Mouse (Mus musculus) spleen, postnatal 36 days (tissue): Measurements from ENCODE around the gene Pthlh.
A peak's percentile ranks its signal among the peaks of the same experiment; 100 is the strongest.

Experiments used
- DNase-seq, 2 experiments: peaks; one replicate each; pipeline ENCODE4 v3.0.0; 2022; ENCODE audit warnings: low spot score in 2 of 2, mixed read lengths in 1 of 2

The Pthlh gene

DNA sequence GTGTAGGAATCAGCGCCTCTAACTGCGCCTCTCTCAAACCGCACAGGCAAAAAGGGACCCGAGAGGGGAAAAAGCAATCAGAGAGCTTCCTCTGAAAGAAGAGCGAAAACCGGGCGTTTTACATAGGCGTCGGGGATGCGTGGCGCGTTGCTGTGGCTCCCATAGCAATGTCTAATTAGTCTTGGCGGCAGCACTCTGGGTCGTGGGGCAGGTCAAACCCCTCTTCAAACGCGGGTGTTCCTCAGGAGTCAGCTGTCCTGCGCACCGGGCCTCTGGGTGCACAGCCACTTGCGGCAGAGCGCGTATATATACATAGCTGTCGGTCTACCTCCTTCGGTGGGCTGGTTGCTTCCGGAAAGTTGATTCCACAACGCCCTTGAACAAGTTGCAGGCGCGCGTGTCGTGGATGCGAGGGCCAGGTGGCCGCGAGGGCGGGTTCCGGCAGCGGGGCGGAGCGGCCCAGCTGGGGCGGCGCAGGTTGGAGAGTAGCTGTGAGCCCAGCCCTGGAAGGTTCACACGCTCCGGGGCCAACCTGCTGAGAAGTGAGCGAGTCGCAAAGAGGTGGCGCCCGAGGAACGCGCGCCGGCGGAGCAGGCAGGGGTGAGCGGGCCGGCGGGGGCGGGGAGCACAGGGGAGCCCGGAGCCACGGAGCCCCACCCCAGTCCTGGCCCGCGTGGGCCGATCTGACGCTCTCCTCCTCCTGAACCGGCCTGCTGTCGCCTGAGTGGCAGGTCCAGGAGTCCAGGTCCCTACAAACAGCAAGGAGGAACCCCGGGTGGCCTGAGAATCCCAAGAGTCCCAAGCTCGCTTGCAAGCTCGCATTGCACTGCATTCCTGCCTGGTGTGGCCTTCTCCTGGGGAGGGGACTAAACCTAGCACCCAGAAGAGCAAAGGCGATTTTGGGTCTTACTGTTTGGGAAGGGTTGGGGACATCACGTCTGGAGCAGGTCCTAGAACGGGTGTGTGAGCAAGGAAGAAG is at the start of gene Pthlh:
TSS of gene Pthlh (minus strand) at position 597 of the 979 bp plus-strand sequence.
- DNase-seq = no peak

DNA sequence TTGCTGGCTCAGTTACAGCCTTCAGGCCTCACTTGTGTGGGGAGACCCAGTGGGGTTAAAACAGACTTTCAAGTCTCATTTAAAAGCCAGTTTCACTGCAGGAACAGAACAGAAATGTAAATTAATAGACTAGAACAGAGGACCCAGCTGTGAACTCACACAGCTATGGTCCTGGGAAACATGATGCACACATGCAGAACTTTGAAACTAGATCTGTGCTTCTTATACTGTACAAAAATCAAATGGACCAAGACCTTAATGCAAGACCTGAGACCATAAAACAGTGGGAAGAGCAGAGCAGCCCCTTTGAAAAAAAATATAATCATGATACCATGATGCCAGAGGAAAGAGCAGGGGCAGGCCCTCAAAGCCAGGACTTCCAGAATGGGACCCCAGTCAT is 49.3 kb upstream of the Pthlh start:
- DNase-seq = no peak

DNA sequence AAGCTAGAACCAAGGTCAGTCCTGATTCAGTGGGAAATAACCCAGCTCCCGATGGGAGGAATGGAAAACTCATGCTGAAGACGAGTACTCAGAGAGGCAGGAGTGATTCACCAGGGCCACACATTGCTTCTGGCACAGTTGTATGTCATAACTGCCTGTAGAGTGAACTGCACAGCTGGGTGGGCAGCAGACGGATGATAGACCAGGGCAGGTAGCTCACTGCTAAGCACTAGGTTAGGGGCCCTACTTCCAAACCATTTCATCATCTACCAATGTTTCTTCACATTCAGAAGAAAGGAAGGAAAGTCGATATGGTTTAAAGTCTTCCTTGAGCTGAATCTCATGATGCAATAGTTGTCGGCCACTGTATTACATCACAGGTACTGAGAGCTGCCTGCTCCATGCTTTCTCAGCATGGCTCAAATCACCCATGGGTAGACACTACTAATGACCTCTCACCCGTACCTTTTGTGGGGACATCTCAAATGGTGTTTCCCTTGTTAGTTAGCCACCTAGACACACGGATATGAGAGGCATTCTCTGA is 46.5 kb upstream of the Pthlh start:
- no peak for DNase-seq

DNA sequence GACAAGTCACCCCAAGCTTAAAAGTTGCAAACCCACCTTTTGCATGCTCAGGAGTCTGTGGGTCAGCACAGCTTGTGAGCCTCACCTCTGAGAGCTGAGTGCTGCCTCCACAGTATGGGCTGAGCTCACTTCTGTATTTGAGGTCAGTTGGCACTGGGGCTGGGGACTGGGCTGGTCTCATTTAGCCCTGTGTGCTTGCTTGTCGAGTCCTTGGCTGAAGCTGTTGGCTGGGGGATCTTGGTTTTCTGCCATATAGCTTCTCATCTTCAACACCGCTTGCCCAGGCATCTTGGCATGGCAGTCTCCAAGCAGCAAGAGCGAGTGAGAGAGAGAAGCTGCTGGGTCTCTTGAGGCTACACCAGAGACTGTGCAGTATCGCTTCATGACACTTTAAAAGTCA is 46.1 kb upstream of the Pthlh start:
- DNase-seq = no peak

DNA sequence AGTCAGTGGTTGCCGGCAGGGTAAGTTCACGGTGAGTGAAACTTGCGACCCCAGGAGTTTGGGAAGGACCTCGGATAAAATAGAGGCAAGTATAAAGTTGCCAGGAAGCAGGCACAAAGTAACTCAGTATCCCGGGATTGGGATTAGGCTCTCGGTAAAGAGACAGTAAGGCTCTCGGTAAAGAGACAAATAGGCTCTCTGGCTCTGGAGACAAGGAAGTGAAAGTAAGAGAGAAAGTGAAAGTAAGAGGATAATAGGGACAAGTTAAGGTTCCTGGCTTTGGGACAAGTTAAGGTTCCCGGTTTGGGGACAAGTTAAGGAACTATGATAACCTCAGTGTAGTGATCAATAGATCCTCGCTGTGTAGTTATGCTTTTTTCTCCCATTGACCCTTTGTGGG is 40.3 kb upstream of the Pthlh start:
- DNase-seq = peak; percentile 15 to 18

DNA sequence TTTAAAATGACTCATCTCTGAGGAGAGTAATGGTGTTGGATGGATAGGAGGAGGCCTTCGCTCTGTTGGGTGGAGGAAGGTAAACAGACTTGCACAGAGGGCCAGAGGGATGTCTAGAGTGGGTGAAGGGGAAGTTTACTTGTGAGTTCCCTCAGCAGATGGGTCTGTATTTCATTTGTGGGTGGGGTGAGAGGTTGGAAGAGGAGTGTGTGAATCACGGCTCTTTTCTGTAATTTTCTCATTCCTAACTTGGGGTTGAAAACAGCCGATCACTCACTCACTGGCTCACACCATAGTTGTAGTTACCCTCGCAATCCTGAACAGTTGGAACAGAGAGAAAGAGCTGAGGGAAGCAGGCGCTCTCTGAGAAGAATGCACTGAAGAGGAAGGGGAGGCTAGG is 35.6 kb upstream of the Pthlh start:
- DNase-seq = no peak

DNA sequence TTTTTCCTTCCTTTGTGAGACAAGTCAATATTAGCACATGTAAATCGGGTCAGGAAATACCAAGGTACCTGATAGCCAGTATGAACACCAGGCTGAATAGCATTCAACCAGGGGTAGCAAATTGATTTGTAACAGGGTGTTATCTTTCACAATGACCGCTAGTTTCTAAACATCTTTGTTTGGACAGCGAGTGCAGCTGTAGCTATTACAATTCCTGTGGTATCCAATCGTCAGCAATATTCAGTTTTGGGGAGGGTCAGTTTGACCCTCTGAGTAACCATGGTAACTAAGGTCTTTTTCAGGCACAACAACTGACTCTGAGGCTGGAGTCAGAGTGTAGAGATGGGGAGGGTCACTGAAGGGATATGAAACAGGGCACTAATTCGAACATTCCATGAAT is 15.3 kb upstream of the Pthlh start:
- DNase-seq = no peak

DNA sequence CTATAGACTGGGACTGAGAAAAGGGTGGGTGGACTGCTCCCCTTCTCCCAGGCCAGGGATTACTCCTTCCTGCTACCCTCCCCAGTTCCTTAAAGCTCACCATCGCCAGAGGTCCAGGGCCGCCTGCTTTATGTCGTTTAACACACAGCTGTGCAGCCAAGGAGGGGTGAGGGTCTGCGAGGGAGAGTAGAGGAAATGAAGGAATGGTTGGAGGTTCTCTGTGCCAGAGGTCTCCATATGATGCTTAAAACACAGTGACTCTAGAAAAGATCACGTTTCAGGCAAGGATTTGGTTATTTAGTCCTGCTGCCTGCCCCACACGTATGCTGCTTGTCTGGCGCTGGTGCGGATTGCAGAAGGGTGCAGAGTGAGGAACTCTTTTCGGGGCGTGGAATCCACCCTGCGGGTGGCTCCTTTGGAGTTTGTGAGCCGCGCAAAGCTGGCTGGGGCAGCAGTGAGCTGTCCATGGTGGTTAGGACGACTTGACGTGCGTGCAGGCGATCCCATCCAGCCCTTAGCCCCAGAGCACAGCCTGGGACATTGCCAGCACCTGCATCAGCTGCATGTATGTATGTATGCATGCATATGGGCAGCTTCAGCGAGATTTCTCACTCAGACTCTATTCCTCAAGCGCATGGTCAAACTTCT is 4.3 kb upstream of the Pthlh start:
- DNase-seq = no peak

DNA sequence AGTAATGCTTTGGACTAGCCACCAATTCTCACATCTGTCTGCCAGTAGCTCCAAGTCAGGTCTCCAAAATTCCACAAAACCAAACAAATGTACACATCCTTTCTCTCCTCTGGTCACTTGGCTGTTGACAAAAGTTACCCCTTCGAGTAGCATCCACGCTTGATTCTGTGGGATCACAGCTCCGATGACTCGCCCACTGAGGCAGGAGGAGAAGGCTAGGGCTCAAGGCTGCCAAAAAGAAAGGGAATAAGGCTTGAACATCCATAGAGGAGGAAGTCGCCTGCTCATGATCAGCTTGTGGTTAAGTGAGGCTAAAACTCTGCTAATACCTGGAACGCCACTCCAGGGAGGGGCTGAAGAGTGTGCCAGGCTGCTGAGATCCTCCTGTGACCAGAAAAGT is 2.5 kb upstream of the Pthlh start:
- DNase-seq = no peak

DNA sequence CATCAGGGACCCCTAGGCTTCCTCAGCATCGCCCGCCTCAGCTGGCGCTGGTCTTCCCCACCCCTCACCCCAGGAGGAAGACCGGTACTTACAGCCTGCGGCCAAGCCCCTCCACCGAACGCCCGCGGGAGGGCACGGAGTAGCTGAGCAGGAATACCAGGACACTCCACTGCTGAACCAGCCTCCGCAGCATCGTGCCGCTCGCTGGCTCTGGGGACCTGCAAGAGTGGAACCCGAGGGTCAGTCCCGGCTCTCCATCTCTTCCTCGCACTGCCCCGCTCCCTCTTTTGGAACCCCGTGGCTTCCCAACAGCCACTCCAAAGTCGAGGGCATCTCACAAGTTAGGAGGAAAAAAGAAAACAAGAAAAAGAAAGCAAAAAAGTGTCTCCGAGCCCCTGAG is 805 bp downstream of the Pthlh start:
- no peak for DNase-seq

DNA sequence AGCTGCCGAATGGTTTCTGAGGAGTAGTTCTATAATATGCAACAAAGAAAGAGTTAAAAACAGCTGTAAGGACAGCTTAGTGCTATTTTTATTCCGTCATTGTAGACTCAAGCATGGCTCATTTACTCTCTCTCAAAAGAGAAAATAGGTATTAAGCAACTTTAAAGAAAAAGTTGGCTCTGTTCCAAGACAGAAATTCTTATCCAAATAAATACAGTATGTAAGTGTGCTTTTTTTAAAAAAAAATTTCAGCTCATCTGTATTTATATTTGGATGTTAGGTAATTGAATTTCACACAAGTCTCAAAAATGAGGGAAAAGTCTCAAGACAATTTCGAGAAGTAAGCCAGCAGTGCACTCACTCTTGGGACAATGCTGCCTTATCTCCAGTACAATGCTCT is 2.4 kb downstream of the Pthlh start:
- no peak for DNase-seq

DNA sequence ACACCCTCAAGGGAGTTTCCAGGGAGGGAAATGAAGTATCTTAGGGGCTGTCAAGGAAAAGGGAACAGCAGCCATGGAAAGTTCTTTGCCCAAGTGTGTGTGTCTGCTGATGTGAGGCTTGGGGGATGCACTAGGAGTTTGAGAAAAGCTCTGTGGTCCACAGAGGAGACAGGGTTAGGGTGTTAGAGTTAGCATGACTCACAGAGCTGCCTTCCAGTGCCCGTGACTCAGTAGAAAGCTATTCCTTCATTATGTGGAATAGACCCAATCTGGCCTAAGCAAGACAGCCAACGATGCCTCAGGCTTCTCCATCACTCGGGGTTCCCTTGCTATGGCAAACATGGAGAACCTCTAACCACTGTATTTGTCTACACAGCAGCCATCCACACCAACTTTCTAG is 3.2 kb downstream of the Pthlh start:
- DNase-seq = no peak

DNA sequence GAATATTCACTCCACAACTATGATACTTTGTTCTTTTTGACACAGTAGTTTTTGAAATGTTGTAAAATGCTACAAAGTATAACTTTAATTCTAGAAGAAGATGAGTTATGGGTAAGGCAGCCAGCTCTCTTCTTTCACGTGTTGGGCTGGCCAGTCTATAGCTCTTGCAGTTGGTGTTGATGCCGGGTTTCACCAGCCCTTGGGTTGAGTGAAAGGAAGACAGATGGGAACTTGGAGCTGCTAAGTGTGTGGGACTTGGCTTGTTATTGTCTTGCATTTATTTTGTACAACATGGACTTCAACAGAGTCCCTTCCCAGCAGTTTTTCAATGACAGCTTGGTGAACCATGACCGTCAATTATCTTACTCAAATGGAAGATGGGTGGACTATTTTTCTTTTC is 16.2 kb downstream of the Pthlh start:
- no peak for DNase-seq

DNA sequence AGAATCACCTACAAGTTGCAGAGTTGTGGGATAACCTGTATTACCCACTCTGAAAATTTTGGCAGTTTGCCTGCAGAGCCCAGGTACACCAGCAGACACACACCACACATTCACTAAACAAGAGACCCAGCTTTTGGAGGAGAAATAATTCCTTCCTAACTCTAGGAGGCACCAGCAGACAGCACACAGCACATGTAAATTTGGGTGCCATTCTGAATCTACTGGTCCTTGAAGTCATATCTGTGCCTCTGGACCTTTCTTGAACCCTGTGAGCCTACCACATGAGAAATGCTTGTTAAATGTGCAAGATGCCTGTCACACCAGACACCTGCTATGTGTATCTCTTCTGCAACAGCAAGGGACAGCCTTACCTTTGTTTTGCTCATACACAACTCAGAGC is 19.7 kb downstream of the Pthlh start:
- no peak for DNase-seq

DNA sequence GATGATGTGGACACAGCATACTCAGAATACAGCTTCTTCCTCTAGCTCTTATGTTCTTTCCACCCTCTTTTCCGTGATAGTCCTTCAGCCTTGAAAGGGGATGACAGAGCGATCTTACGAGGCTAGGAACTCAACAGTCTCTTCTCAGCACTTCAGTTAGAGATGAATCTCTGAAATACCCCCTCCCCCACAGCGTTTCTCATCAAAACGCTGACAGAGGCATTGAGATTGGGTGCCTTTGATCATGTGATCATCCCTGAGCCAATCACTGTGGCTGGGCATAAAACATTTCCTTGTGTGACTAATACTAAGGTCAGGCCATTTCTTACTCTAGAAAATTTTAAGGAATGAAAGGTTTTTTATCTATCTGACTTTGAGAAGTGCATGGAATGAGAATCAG is 20.3 kb downstream of the Pthlh start:
- DNase-seq = no peak

DNA sequence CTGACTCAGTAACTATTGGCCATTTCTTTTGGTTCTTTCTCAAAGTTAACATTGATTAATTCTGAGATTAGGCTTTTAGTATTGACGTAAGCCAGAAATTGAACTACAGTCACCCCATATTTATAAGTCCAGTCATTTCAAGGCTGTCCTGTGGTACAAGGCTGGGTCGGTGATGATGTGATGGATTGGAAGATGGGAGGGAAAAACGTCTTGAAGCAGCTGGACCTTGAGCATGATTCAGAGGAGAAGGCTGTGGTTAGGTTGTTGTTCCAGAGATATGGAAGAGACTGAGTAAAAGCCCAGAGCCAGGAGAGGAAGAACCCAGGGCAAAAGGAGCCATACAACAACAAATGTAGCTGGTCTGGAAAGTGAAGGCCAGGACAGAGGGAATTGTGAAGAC is 22.4 kb downstream of the Pthlh start:
- DNase-seq = no peak

DNA sequence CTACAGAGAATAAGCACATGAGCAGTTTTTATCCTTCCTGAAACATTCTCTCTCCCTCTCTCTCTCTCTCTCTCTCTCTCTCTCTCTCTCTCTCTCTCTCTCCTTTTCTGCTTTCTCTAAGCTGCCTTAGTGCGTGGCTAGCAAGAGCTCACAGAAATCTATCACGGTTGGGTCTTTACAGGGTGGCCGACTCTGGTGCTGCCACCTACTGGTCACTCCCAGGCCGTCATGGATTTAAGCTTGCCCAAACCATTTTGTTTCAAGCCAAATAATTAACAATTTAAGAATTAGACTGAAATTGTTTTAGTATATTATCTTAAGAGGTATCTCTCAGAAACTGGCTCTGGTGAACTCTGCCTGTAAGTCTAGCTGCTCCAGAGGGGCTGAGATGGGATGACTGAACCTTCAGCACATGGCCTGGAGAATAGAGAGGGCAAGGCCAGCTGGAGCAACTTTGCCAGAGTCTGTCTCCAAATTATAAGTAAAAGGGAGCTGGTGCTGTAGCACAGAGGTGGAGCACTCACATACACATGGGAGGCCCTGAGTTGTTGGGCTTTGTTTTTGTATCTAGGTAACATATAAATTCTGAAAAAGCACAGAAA is 23.7 kb downstream of the Pthlh start:
- DNase-seq = peak in 1 of 2 experiments; percentile 7

DNA sequence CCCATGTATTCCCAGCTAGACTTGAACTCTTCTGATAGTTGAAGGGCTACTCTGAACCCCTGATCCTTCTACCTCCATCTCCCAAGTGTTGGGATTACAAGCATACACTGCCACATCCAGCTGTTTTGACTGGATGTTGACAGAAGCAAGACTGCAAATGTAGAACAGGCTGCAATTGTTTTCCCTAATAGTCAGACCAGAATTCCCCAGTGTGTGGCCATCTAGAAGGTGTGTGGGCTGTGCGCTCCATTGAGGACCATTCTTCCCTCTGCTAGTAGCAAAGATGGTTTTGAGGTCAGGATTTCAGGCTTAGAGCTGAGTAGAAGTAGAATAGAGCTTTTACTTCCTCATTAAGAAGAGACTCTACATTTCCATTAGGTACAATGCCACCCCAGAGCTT is 37.3 kb downstream of the Pthlh start:
- no peak for DNase-seq

DNA sequence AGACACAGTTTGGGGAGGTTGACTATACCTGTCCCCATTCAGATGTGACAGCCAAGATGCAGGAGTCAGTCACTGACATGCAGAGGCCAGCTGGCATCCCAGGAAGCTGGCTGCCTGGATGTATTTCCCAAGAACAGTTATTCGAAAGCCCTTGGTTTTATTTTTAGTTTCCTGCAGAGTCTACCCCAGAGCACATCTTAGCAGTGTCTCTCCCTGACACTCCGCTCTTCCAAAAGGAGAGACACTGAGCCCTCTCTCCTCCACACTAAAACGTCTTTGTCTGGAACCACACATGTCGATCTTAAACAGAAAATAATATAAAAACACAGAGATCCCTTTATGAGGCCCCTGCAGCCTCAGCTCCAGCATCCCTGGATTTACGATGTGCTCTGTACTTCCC is 44.9 kb downstream of the Pthlh start:
- no peak for DNase-seq

DNA sequence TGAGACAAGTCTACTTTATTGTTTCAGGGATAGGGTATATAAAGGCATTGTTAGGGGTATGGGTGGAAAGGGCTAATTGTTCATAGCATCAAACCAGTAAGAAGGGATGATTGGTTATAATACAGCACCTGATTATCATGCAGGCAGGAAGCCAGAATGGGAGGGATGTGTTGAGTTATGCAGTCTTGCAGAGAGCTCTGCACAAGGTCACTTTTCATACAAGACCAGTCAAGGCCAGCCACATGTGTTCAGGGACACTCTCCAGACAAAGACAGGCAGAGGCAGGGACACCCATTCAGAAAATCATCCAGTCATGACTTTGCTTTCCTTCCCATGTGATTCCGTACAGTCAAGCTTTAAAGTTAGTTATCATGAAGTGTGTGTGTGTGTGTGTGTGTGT is 47.8 kb downstream of the Pthlh start:
- DNase-seq = no peak

DNA sequence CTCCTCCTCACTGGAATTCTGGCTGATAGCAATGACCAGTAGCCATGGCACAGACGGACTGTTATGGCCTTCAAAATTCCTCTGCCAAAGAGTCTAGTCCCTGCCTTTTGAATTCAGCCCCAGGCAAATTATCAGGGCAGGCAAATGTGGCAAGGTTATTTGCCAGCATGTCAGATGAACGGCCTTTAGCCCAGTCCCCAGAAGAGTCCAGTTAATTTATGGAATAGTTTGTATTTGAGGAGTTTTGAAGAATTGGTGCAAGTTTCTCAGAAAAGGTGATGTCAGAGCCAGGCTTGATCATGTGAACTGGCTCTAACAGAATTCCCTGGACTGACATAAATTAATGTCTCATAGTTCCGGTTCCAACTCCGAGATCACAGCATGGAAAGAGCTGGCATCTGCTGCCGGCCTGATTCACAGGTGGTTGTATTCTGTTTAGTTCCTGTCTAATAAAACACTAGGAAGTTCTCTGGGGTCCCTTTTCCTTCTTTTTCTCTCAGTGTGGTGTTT is 56.1 kb downstream of the Pthlh start:
- DNase-seq = no peak
